Mouse (Mus musculus) liver, embryonic 16.5 days (tissue): ENCODE measurements around the gene Usf1. TPM values are rescaled to one million over a fixed set of nuclear protein-coding genes. Genes with fewer than 3 reads are reported as not detected.

Experiments
- ATAC-seq: fragments of 200-750 bp; cut with Nextera tagmentation; 2 replicates; pipeline ENCODE4 v1.8.0; 2017; ENCODE audit warnings: low read depth, mild to moderate bottlenecking, moderate number of reproducible peaks, moderate library complexity
- H3K27ac ChIP-seq: fragments of 300-500 bp; sonication (generic); 2 replicates; pipeline ENCODE4 v1.5.1; 2014; ENCODE audit warnings: mild to moderate bottlenecking, low read length
- H3K27me3 ChIP-seq: fragments of 300-500 bp; sonication (generic); 2 replicates; pipeline ENCODE4 v1.6.1; 2014; ENCODE audit warnings: low read depth, low read length, mixed read lengths; ENCODE audit not compliant: control insufficient read depth, insufficient read depth
- H3K36me3 ChIP-seq: fragments of 300-500 bp; sonication (generic); 2 replicates; pipeline ENCODE4 v1.6.1; 2014; ENCODE audit warnings: mild to moderate bottlenecking; ENCODE audit not compliant: control insufficient read depth, insufficient read depth
- H3K4me1 ChIP-seq: fragments of 300-500 bp; sonication (generic); 2 replicates; pipeline ENCODE4 v1.6.1; 2014; ENCODE audit warnings: low read depth, low read length, mixed read lengths; ENCODE audit not compliant: control insufficient read depth
- H3K4me2 ChIP-seq: fragments of 300-500 bp; sonication (generic); 2 replicates; pipeline ENCODE4 v1.6.1; 2014; ENCODE audit warnings: low read depth, low read length, mixed read lengths
- H3K4me3 ChIP-seq: fragments of 300-500 bp; sonication (generic); 2 replicates; pipeline ENCODE4 v1.5.1; 2014; ENCODE audit warnings: low read depth, mild to moderate bottlenecking, low read length
- H3K9ac ChIP-seq: fragments of 300-500 bp; sonication (generic); 2 replicates; pipeline ENCODE4 v1.6.1; 2014; ENCODE audit warnings: low read depth, low read length
- H3K9me3 ChIP-seq: fragments of 300-500 bp; sonication (generic); replicated peaks from 2 replicates; pipeline ENCODE4 v1.6.1; 2016; ENCODE audit warnings: low read length; ENCODE audit not compliant: control insufficient read depth
- WGBS: fragments of 180-500 bp; shearing (Covaris S2); extraction: QIAGEN DNeasy Blood & Tissue Kit; methylation state at CpG from one replicate; pipeline ENCODE4 v1.1.7; 2014; ENCODE audit not compliant: insufficient replicate concordance; 5-methylcytosine and 5-hydroxymethylcytosine counted together
- polyA plus RNA-seq: library from polyadenylated mRNA; unstranded; fragments of >200 nt; fragmentation: Nextera tagmentation; extraction: Ambion mirVana; gene quantifications from 2 replicates; pipeline ENCODE4 v1.2.1, GENCODE M21; 2015

Gene Usf1
- polyA plus RNA-seq, 1 experiment from 2014 or later, result 19.3 TPM

DNA sequence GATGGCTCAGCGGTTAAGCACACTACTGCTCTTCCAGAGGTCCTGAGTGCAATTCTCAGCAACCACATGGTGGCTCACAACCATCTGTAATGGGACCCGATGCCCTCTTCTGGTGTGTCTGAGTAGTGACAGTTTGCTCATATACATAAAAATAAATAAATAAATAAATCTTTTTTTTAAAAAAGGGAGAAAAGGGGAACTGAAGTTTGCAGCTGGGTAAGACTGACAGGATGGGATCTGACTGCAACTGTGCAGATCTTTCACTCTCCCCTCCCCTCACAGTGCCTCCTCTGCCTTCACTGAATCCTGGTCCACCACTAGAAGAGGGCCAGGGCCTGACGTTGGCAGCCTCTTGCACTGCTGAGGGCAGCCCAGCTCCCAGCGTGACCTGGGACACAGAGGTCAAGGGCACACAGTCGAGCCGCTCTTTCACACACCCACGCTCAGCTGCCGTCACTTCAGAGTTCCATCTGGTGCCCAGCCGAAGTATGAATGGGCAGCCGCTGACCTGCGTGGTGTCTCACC, 29.0 kb upstream of the Usf1 start:
- H3K27me3 ChIP-seq, result peaks cover 13% of the 10 kb centered on the region
- H3K9me3 ChIP-seq, result no peaks in the 10 kb centered on the region
- H3K36me3 ChIP-seq, result no peaks in the 10 kb centered on the region
- ATAC-seq, result no peak
- H3K27ac ChIP-seq, result no peak overlapping the region
- 55% methylated on average over 11 of the region's 11 CpGs for WGBS
- no peak overlapping the region for H3K4me3 ChIP-seq
- H3K4me2 ChIP-seq, result no peak overlapping the region
- no peak overlapping the region for H3K9ac ChIP-seq
- no peaks in the 10 kb centered on the region; the same call in 1 of the 2 replicates for H3K4me1 ChIP-seq

DNA sequence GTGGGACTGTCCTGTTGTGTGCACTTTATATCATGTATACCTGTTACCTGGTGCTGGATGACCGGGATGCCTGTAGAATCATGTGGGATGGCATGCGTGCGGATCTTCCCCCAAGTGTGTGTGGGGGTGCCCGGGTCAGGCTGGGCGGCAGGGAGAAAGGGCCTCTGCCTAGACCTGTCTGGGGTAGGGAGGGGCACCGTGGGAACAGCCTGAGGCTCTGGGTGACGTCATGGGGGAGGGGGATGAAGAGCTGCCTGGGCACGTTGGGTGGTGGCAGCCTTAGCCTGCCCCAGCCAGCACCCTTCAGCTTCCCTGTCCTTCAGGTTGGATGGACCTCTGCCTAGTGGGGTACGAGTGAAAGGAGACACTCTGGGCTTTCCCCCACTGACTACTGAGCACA, 26.8 kb upstream of the Usf1 start:
- Histone ChIP-seq H3K4me1 (no peaks in the 10 kb centered on the region; the same call in 1 of the 2 replicates), H3K9ac (no peak overlapping the region), H3K4me3 (no peak overlapping the region), H3K27ac (no peak overlapping the region), H3K36me3 (no peaks in the 10 kb centered on the region), H3K9me3 (no peaks in the 10 kb centered on the region), H3K27me3 (peaks cover 11% of the 10 kb centered on the region), H3K4me2 (no peak overlapping the region)
- WGBS, result 58% methylated on average over 9 of the region's 9 CpGs
- ATAC-seq, result no peak

DNA sequence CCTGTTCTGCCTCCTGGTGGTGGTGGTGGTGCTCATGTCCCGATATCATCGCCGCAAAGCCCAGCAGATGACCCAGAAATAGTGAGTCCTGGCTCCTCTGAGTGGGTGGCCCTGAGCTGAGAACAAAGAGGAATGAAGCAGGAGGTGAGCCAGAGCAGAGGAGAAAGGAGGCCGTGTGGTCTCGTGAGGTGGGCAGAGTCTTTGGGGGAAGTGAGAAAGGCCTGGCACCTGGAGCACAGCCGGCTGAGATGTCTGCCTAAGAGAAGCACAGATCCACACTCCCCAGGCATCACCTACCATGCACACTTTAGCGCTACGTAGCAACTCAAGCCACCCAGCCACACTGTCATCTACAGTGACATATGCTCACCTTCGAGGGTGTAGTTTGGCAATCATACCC, 25.9 kb upstream of the Usf1 start:
- H3K4me1 ChIP-seq, result no peaks in the 10 kb centered on the region; the same call in 1 of the 2 replicates
- peaks cover 9% of the 10 kb centered on the region for H3K27me3 ChIP-seq
- ATAC-seq, result no peak
- no peak overlapping the region for H3K9ac ChIP-seq
- 55% methylated on average over 9 of the region's 9 CpGs for WGBS
- H3K4me3 ChIP-seq, result no peak overlapping the region
- no peaks in the 10 kb centered on the region for H3K36me3 ChIP-seq
- no peak overlapping the region for H3K27ac ChIP-seq
- H3K9me3 ChIP-seq, result no peaks in the 10 kb centered on the region
- H3K4me2 ChIP-seq, result no peak overlapping the region

DNA sequence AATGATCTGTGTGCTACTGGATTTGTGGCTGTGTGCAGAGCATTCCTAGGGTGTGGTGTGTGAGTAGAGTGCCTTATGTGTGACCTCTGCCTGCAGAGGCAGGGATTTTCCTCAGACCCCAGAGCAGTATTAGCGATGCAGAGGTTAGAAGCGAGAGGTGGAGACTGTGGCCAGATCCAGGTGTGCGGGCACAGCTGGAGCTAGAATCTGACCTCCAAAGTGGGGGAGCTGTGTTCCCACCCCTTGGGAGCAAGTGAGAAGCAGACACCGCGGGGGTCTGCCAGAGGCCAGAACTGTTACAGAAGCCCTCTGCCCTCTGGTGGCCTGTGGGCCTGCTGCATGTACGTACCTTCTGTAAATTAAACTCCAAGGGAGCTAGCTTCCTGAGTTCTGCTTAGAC, 24.0 kb upstream of the Usf1 start:
- Histone ChIP-seq H3K4me3 (no peak overlapping the region), H3K4me1 (no peaks in the 10 kb centered on the region), H3K27me3 (no peaks in the 10 kb centered on the region), H3K36me3 (no peaks in the 10 kb centered on the region), H3K4me2 (no peak overlapping the region), H3K9me3 (no peaks in the 10 kb centered on the region), H3K27ac (no peak overlapping the region), H3K9ac (no peak overlapping the region)
- whole genome bisulfite sequencing, result 46% methylated on average over 6 of the region's 6 CpGs
- ATAC-seq, result no peak

DNA sequence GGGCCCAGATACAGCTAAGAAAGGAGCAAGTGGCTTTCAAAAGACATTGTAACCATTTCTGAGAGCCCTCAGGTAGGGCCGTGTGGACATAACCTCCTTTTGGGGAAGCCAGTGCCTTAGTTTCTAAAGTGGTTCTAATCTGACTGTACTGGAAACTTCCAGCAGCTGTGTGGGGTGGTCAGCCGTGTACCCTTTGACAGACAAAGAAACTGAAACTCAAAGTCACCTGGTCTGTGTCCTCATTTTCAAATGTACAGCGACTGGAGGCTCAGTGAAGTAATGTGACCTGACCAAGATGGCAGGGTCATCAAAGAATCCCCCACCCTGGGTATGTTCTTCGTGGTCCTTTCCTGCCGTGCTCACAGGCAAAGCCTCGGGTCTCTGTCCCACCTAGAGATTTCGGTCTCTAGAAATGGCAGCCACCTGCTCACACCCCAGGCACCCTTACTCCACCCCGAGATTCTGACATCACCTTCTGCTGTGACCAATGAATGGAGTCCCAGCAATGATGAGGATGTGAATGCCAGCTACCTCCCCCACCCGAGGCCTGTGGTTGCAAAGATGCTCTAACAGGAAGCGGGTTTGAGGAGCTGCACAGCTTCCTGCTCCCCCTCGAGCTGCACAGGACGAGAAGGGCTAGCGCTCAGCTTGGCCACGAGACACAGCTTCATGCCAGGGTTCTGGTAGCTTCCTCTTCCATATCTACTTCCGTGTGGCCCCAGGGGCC, 22.6 kb upstream of the Usf1 start, which contains the start of gene Arhgap30:
TSS of gene Arhgap30 (plus strand) at position 579 of the 727 bp plus-strand sequence.
- Histone ChIP-seq H3K27me3 (no peaks in the 10 kb centered on the region), H3K36me3 (no peaks in the 10 kb centered on the region), H3K4me1 (no peaks in the 10 kb centered on the region), H3K4me3 (peak within 1 kb of the TSS; percentile 48), H3K9ac (peak within 1 kb of the TSS; percentile 25; the same call in 1 of the 2 replicates), H3K27ac (peak within 1 kb of the TSS; percentile 77), H3K9me3 (no peaks in the 10 kb centered on the region), H3K4me2 (peak within 1 kb of the TSS; percentile 47)
- 26% methylated on average over 15 of the region's 15 CpGs for WGBS
- peak; percentile 66 for ATAC-seq

DNA sequence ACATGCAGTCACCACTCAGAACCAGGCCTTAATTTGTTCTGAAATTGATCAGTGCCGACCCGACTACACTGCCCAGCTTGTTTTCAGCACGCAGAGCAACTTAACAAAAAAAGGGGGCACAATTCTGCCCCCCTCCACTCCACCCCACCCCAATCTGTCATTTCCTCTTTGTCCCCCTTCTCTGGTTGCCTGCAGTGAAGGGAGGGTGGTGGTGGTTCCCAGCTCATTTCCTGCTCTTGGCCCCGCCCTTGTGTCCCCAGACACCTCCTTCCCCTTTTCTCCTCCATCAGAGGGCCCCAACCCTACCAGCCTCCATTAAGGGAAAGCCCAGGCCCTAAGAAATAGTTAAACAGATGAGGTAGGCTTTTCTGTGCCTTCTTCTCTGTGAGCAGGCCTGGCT, 21.0 kb upstream of the Usf1 start:
- Histone ChIP-seq H3K4me2 (no peak overlapping the region), H3K27me3 (no peaks in the 10 kb centered on the region), H3K27ac (peak overlapping the region; percentile 77), H3K4me1 (no peaks in the 10 kb centered on the region), H3K9me3 (no peaks in the 10 kb centered on the region), H3K4me3 (peak overlapping the region; percentile 48), H3K9ac (no peak overlapping the region), H3K36me3 (no peaks in the 10 kb centered on the region)
- WGBS, result 30% methylated on average over 4 of the region's 4 CpGs
- peak; percentile 38; the same call in 1 of the 2 replicates for ATAC-seq

DNA sequence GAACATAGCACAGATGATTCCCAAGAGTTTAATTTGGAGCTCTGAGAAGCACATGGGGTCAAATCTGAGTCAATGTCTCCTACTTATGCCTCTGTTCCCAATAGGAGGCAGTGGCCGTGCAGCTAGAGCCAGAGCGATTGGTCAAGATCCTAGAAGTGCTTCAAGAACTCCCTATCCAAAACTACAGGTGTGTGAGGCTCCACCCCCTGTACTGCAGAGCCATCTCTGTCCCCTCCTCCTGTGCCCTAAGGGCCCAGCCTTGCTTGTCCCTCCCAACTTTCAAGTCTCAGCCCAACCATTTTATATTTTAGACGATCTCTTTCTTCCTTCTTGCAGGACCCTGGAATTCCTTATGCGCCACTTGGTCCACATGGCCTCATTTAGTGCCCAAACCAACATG, 9.3 kb upstream of the Usf1 start:
- Histone ChIP-seq H3K4me2 (no peak overlapping the region), H3K9ac (no peak overlapping the region), H3K27me3 (no peaks in the 10 kb centered on the region), H3K36me3 (no peaks in the 10 kb centered on the region), H3K27ac (no peak overlapping the region), H3K9me3 (no peaks in the 10 kb centered on the region), H3K4me3 (no peak overlapping the region), H3K4me1 (no peaks in the 10 kb centered on the region)
- ATAC-seq, result no peak
- WGBS, result 84% methylated on average over 4 of the region's 4 CpGs

DNA sequence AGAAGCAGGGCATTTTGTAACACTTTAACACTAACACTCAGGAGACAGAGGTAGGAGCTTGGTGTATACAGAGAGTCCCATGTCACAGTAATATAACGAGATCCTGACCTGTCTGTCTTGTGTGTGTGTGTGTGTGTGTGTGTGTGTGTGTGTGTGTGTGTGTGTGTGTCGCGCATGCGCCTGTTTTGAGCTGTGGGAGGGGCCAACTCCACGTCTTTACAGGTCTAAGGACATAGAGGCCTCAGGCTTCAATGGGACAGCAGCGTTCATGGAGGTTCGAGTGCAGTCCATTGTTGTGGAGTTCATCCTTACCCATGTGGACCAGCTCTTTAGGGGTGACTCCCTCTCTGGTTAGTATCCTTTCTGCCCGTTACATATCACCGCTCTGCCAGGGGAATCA, 8.1 kb upstream of the Usf1 start:
- Histone ChIP-seq H3K9me3 (no peaks in the 10 kb centered on the region), H3K27ac (no peak overlapping the region), H3K4me1 (no peaks in the 10 kb centered on the region), H3K9ac (no peak overlapping the region), H3K36me3 (no peaks in the 10 kb centered on the region), H3K27me3 (no peaks in the 10 kb centered on the region), H3K4me2 (no peak overlapping the region), H3K4me3 (no peak overlapping the region)
- WGBS, result 74% methylated on average over 9 of the region's 9 CpGs
- no peak for ATAC-seq

DNA sequence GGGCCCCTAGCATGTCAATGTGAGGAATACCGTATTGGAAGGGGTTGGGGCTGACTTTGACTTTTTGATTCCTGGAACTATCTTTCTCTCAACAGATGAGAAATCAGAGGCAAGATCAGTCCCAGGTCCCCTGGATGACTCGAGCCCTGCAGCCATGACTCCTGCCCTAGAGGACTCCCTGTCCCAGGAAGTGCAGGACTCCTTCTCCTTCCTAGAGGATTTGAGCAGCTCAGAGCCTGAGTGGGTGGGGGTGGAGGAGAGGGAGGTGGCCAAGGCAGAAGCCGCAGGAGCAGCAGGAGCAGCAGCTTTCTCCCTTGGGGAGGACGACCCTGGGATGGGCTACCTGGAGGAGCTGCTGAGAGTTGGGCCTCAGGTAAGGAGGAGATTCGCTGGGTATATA, 3.9 kb upstream of the Usf1 start:
- Histone ChIP-seq H3K9ac (no peak overlapping the region), H3K27me3 (no peaks in the 10 kb centered on the region), H3K9me3 (no peaks in the 10 kb centered on the region), H3K36me3 (no peaks in the 10 kb centered on the region), H3K4me1 (no peaks in the 10 kb centered on the region), H3K27ac (no peak overlapping the region), H3K4me2 (no peak overlapping the region), H3K4me3 (no peak overlapping the region)
- 58% methylated on average over 5 of the region's 5 CpGs for WGBS
- ATAC-seq, result no peak
